Mouse (Mus musculus): Measurements from ENCODE around the gene Chmp5. TPM values are rescaled to one million over a fixed set of nuclear protein-coding genes. Genes with fewer than 3 reads are reported as not detected.

The Chmp5 gene
- 145 and 154 TPM in 2 replicates for polyA plus RNA-seq (2014; fragmentation: Nextera tagmentation; extraction: Ambion mirVana)

GRCm38 (mm10) chr4:40948160-40948708 lies at the start of gene Chmp5, which contains the start of gene Bag1:
TSS of gene Chmp5 (plus strand) at chr4:40948407.
TSS of gene Bag1 (minus strand) at chr4:40948294.
- peaks cover 17% of the 10 kb centered on the region for H3K4me1 ChIP-seq (ENCODE audit: control insufficient read depth, insufficient read depth, low read length)
- peak within 1 kb of the TSS; percentile 79 for H3K9ac ChIP-seq (replicated peaks; ENCODE audit: low read depth, low read length)
- H3K9me3 ChIP-seq (ENCODE audit: control insufficient read depth, low read length), result no peaks in the 10 kb centered on the region
- H3K27ac ChIP-seq (ENCODE audit: low read depth, low read length), result peak within 1 kb of the TSS; percentile 82
- H3K36me3 ChIP-seq (ENCODE audit: control insufficient read depth, insufficient read depth, low read length), result peaks cover 30% of the 10 kb centered on the region
- H3K27me3 ChIP-seq (ENCODE audit: control insufficient read depth, insufficient read depth, low read length), result no peaks in the 10 kb centered on the region
- under 1% methylated on average over 50 of the region's 50 CpGs for WGBS
- peak within 1 kb of the TSS; percentile 81 for H3K4me3 ChIP-seq (ENCODE audit: low read depth, low read length)
- peak within 1 kb of the TSS; percentile 78 for H3K4me2 ChIP-seq (ENCODE audit: low read depth, low read length)
- ATAC-seq (ENCODE audit: low read depth), result peak; percentile 98

- no peak overlapping the region for H3K27ac ChIP-seq (ENCODE audit: low read depth, low read length)
- H3K9me3 ChIP-seq (ENCODE audit: control insufficient read depth, low read length), result no peaks in the 10 kb centered on the region
- no peak for ATAC-seq (ENCODE audit: low read depth)
- no peak overlapping the region for H3K4me3 ChIP-seq (ENCODE audit: low read depth, low read length)
- H3K9ac ChIP-seq (replicated peaks; ENCODE audit: low read depth, low read length), result no peak overlapping the region
- H3K36me3 ChIP-seq (ENCODE audit: control insufficient read depth, insufficient read depth, low read length), result no peaks in the 10 kb centered on the region
- H3K27me3 ChIP-seq (ENCODE audit: control insufficient read depth, insufficient read depth, low read length), result no peaks in the 10 kb centered on the region
- WGBS, result 84% methylated on average over 6 of the region's 6 CpGs
- H3K4me2 ChIP-seq (ENCODE audit: low read depth, low read length), result no peak overlapping the region
- H3K4me1 ChIP-seq (ENCODE audit: control insufficient read depth, insufficient read depth, low read length), result no peaks in the 10 kb centered on the region
These were observed 49.6 kb upstream of the Chmp5 start for GRCm38 (mm10) chr4:40898476-40899044.

GRCm38 (mm10) chr4:40899264-40899663 lies 48.9 kb upstream of the Chmp5 start:
- Histone ChIP-seq H3K4me3 (ENCODE audit: low read depth, low read length) (no peak overlapping the region), H3K9ac (replicated peaks; ENCODE audit: low read depth, low read length) (no peak overlapping the region), H3K27ac (ENCODE audit: low read depth, low read length) (no peak overlapping the region), H3K4me2 (ENCODE audit: low read depth, low read length) (no peak overlapping the region), H3K36me3 (ENCODE audit: control insufficient read depth, insufficient read depth, low read length) (no peaks in the 10 kb centered on the region), H3K4me1 (ENCODE audit: control insufficient read depth, insufficient read depth, low read length) (no peaks in the 10 kb centered on the region), H3K9me3 (ENCODE audit: control insufficient read depth, low read length) (no peaks in the 10 kb centered on the region), H3K27me3 (ENCODE audit: control insufficient read depth, insufficient read depth, low read length) (no peaks in the 10 kb centered on the region)
- ATAC-seq (ENCODE audit: low read depth), result no peak
- 72% methylated on average over 2 of the region's 2 CpGs for WGBS

- 100% methylated on average over 3 of the region's 3 CpGs for WGBS
- H3K4me2 ChIP-seq (ENCODE audit: low read depth, low read length), result no peak overlapping the region
These were observed 48.1 kb upstream of the Chmp5 start for GRCm38 (mm10) chr4:40900071-40900470.

GRCm38 (mm10) chr4:40900612-40901011 lies 47.6 kb upstream of the Chmp5 start:
- WGBS, result 88% methylated on average over 4 of the region's 4 CpGs
- no peaks in the 10 kb centered on the region for H3K27me3 ChIP-seq (ENCODE audit: control insufficient read depth, insufficient read depth, low read length)
- no peak overlapping the region for H3K9ac ChIP-seq (replicated peaks; ENCODE audit: low read depth, low read length)
- no peak overlapping the region for H3K27ac ChIP-seq (ENCODE audit: low read depth, low read length)
- no peaks in the 10 kb centered on the region for H3K4me1 ChIP-seq (ENCODE audit: control insufficient read depth, insufficient read depth, low read length)
- H3K9me3 ChIP-seq (ENCODE audit: control insufficient read depth, low read length), result no peaks in the 10 kb centered on the region
- H3K4me3 ChIP-seq (ENCODE audit: low read depth, low read length), result no peak overlapping the region
- no peak overlapping the region for H3K4me2 ChIP-seq (ENCODE audit: low read depth, low read length)
- H3K36me3 ChIP-seq (ENCODE audit: control insufficient read depth, insufficient read depth, low read length), result no peaks in the 10 kb centered on the region
- no peak for ATAC-seq (ENCODE audit: low read depth)

More at GRCm38 (mm10) chr4:40900071-40900470, 48.1 kb upstream of the Chmp5 start:
- H3K27me3 ChIP-seq (ENCODE audit: control insufficient read depth, insufficient read depth, low read length), result no peaks in the 10 kb centered on the region
- no peaks in the 10 kb centered on the region for H3K36me3 ChIP-seq (ENCODE audit: control insufficient read depth, insufficient read depth, low read length)
- H3K27ac ChIP-seq (ENCODE audit: low read depth, low read length), result no peak overlapping the region
- H3K4me3 ChIP-seq (ENCODE audit: low read depth, low read length), result no peak overlapping the region
- H3K9me3 ChIP-seq (ENCODE audit: control insufficient read depth, low read length), result no peaks in the 10 kb centered on the region
- no peak for ATAC-seq (ENCODE audit: low read depth)
- H3K4me1 ChIP-seq (ENCODE audit: control insufficient read depth, insufficient read depth, low read length), result no peaks in the 10 kb centered on the region
- no peak overlapping the region for H3K9ac ChIP-seq (replicated peaks; ENCODE audit: low read depth, low read length)

- Histone ChIP-seq H3K36me3 (ENCODE audit: control insufficient read depth, insufficient read depth, low read length) (no peaks in the 10 kb centered on the region), H3K9me3 (ENCODE audit: control insufficient read depth, low read length) (no peaks in the 10 kb centered on the region), H3K9ac (replicated peaks; ENCODE audit: low read depth, low read length) (no peak overlapping the region), H3K4me2 (ENCODE audit: low read depth, low read length) (no peak overlapping the region), H3K27me3 (ENCODE audit: control insufficient read depth, insufficient read depth, low read length) (no peaks in the 10 kb centered on the region), H3K4me1 (ENCODE audit: control insufficient read depth, insufficient read depth, low read length) (no peaks in the 10 kb centered on the region), H3K4me3 (ENCODE audit: low read depth, low read length) (no peak overlapping the region), H3K27ac (ENCODE audit: low read depth, low read length) (no peak overlapping the region)
- 86% methylated on average over 1 of the region's 1 CpGs for WGBS
- ATAC-seq (ENCODE audit: low read depth), result no peak
These were observed 41.9 kb upstream of the Chmp5 start for GRCm38 (mm10) chr4:40906298-40906697.

- H3K4me2 ChIP-seq (ENCODE audit: low read depth, low read length), result no peak overlapping the region
- no peaks in the 10 kb centered on the region for H3K4me1 ChIP-seq (ENCODE audit: control insufficient read depth, insufficient read depth, low read length)
- no peak overlapping the region for H3K4me3 ChIP-seq (ENCODE audit: low read depth, low read length)
- H3K9me3 ChIP-seq (ENCODE audit: control insufficient read depth, low read length), result no peaks in the 10 kb centered on the region
- H3K36me3 ChIP-seq (ENCODE audit: control insufficient read depth, insufficient read depth, low read length), result no peaks in the 10 kb centered on the region
- no peak overlapping the region for H3K9ac ChIP-seq (replicated peaks; ENCODE audit: low read depth, low read length)
- ATAC-seq (ENCODE audit: low read depth), result no peak
- H3K27me3 ChIP-seq (ENCODE audit: control insufficient read depth, insufficient read depth, low read length), result no peaks in the 10 kb centered on the region
- H3K27ac ChIP-seq (ENCODE audit: low read depth, low read length), result no peak overlapping the region
- 45% methylated on average over 20 of the region's 20 CpGs for WGBS
These were observed 39.8 kb upstream of the Chmp5 start for GRCm38 (mm10) chr4:40908261-40908969.

GRCm38 (mm10) chr4:40914287-40914867 lies 33.8 kb upstream of the Chmp5 start:
- no peaks in the 10 kb centered on the region for H3K9me3 ChIP-seq (ENCODE audit: control insufficient read depth, low read length)
- no peak overlapping the region for H3K4me2 ChIP-seq (ENCODE audit: low read depth, low read length)
- no peaks in the 10 kb centered on the region for H3K27me3 ChIP-seq (ENCODE audit: control insufficient read depth, insufficient read depth, low read length)

GRCm38 (mm10) chr4:40915947-40916346 lies 32.3 kb upstream of the Chmp5 start:
- 78% methylated on average over 5 of the region's 5 CpGs for WGBS

More at GRCm38 (mm10) chr4:40914287-40914867, 33.8 kb upstream of the Chmp5 start:
- Histone ChIP-seq H3K9ac (replicated peaks; ENCODE audit: low read depth, low read length) (no peak overlapping the region), H3K4me1 (ENCODE audit: control insufficient read depth, insufficient read depth, low read length) (no peaks in the 10 kb centered on the region), H3K36me3 (ENCODE audit: control insufficient read depth, insufficient read depth, low read length) (no peaks in the 10 kb centered on the region), H3K27ac (ENCODE audit: low read depth, low read length) (no peak overlapping the region), H3K4me3 (ENCODE audit: low read depth, low read length) (no peak overlapping the region)
- ATAC-seq (ENCODE audit: low read depth), result no peak

More at GRCm38 (mm10) chr4:40915947-40916346, 32.3 kb upstream of the Chmp5 start:
- no peak overlapping the region for H3K27ac ChIP-seq (ENCODE audit: low read depth, low read length)
- H3K36me3 ChIP-seq (ENCODE audit: control insufficient read depth, insufficient read depth, low read length), result no peaks in the 10 kb centered on the region
- no peak overlapping the region for H3K4me2 ChIP-seq (ENCODE audit: low read depth, low read length)
- no peaks in the 10 kb centered on the region for H3K9me3 ChIP-seq (ENCODE audit: control insufficient read depth, low read length)
- no peak for ATAC-seq (ENCODE audit: low read depth)
- H3K4me3 ChIP-seq (ENCODE audit: low read depth, low read length), result no peak overlapping the region
- no peaks in the 10 kb centered on the region for H3K27me3 ChIP-seq (ENCODE audit: control insufficient read depth, insufficient read depth, low read length)
- no peak overlapping the region for H3K9ac ChIP-seq (replicated peaks; ENCODE audit: low read depth, low read length)
- H3K4me1 ChIP-seq (ENCODE audit: control insufficient read depth, insufficient read depth, low read length), result no peaks in the 10 kb centered on the region

Measured in neural tube, embryonic 14.5 days (tissue).